Mouse (Mus musculus): ENCODE data around the gene Sla2.
A peak's percentile ranks its signal among the peaks of the same experiment; 100 is the strongest.
"Not testable (repeated sequence)": the region's sequence is repeated elsewhere in the genome, so short reads cannot be mapped to it uniquely, and the experiment has no call there.

Sla2 gene

GRCm38 (mm10) chr2:156901344-156901743 is 14.4 kb upstream of the Sla2 start:
- DNase-seq: no peak

GRCm38 (mm10) chr2:156899184-156899583 is 12.2 kb upstream of the Sla2 start:
- no peak for DNase-seq

GRCm38 (mm10) chr2:156898374-156898773 is 11.4 kb upstream of the Sla2 start:
- no peak for DNase-seq

- no peak for DNase-seq
Observed at GRCm38 (mm10) chr2:156897034-156897433, 10.0 kb upstream of the Sla2 start.

GRCm38 (mm10) chr2:156896384-156896914 is 9.5 kb upstream of the Sla2 start:
- no peak for DNase-seq

GRCm38 (mm10) chr2:156894496-156895265 is 7.7 kb upstream of the Sla2 start:
- DNase-seq: peak; percentile 18 to 60

- DNase-seq: no peak
Observed at GRCm38 (mm10) chr2:156892821-156893220, 5.8 kb upstream of the Sla2 start.

GRCm38 (mm10) chr2:156892240-156892639 is 5.2 kb upstream of the Sla2 start:
- no peak for DNase-seq

GRCm38 (mm10) chr2:156888490-156888889 is 1.5 kb upstream of the Sla2 start:
- DNase-seq: no peak

- DNase-seq: no peak
Observed at GRCm38 (mm10) chr2:156886084-156886631, 834 bp downstream of the Sla2 start.

- not testable (repeated sequence) for DNase-seq
Observed at GRCm38 (mm10) chr2:156885666-156886065, 1.3 kb downstream of the Sla2 start.

GRCm38 (mm10) chr2:156884396-156885211 is 2.4 kb downstream of the Sla2 start:
- peak in 1 of 2 experiments; percentile 26 for DNase-seq

GRCm38 (mm10) chr2:156882431-156883001 is 4.5 kb downstream of the Sla2 start:
- DNase-seq: no peak

- no peak for DNase-seq
Observed at GRCm38 (mm10) chr2:156879541-156879940, 7.5 kb downstream of the Sla2 start.

- peak; percentile 16 to 31 for DNase-seq
Observed at GRCm38 (mm10) chr2:156877726-156878125, 9.3 kb downstream of the Sla2 start.

GRCm38 (mm10) chr2:156874760-156875510 is 12.1 kb downstream of the Sla2 start:
- DNase-seq: no peak

GRCm38 (mm10) chr2:156874047-156874759 is 12.8 kb downstream of the Sla2 start:
- DNase-seq: no peak

GRCm38 (mm10) chr2:156873629-156874028 is 13.4 kb downstream of the Sla2 start:
- DNase-seq: peak; percentile 25 to 70

GRCm38 (mm10) chr2:156870519-156870918 is 16.5 kb downstream of the Sla2 start:
- DNase-seq: peak; percentile 25 to 69

GRCm38 (mm10) chr2:156869554-156869953 is 17.4 kb downstream of the Sla2 start:
- no peak for DNase-seq

- DNase-seq: peak; percentile 72 to 82
Observed at GRCm38 (mm10) chr2:156868994-156869393, 18.0 kb downstream of the Sla2 start.

All from kidney, postnatal 36 days (tissue).